ENCODE assay signal across 13 mouse cellular contexts in genomic region chr11:84562758-84563347, GRCm38 (mm10). TPM values are rescaled to one million over a fixed set of nuclear protein-coding genes. Genes with fewer than 3 reads are reported as not detected.
DNase-seq lines count a peak whose midpoint lies in the region; ATAC-seq and TF ChIP-seq lines count a peak whose summit lies in the region.
"Had no signal": no experiment of that assay in that cellular context is flagged by ENCODE, and none has a peak within 500 bp of the region (broad histone marks: within the 10 kb centered on the region; RNA-seq: fewer than 3 reads in every experiment).

No protein-coding gene starts in this region.

- no peaks in the 10 kb centered on the region for H3K9me3 ChIP-seq in ES-E14 (ENCODE audit: control insufficient read depth, insufficient read depth, low read depth, low read length)
- H3K9me3 ChIP-seq in forebrain, embryonic 13.5 days (replicated peaks), result no peaks in the 10 kb centered on the region
- no peaks in the 10 kb centered on the region for H3K9me3 ChIP-seq in midbrain, embryonic 10.5 days (replicated peaks)
- H3K9me3 ChIP-seq: heart, embryonic 13.5 days had no signal

- in situ Hi-C loops in ES-E14 (cut with MboI; ENCODE audit: low sequenced_read_pairs in 2 of 2, unreplicated experiment in 2 of 2), result no loop called here

- H3K4me1 ChIP-seq in ES-E14 (ENCODE audit: control insufficient read depth in 2 of 2, insufficient read depth in 2 of 2, low read length in 2 of 2, poor library complexity in 1 of 2), result peaks cover 0 to 2% of the 10 kb centered on the region in 2 experiments; a peak in 1 of 4 replicates
- peaks cover 21% of the 10 kb centered on the region for H3K4me1 ChIP-seq in forebrain, embryonic 13.5 days
- peaks cover 44% of the 10 kb centered on the region for H3K4me1 ChIP-seq in midbrain, embryonic 10.5 days
- H3K4me1 ChIP-seq: heart, embryonic 13.5 days had no signal

- ATAC-seq in forebrain, embryonic 13.5 days, result 0 out of 2 replicates have a peak, but pooled peaks have one; percentile 27

- H3K9ac ChIP-seq in ES-E14 (ENCODE audit: insufficient read depth, low read depth, low read length, poor library complexity, severe bottlenecking), result no peak overlapping the region
- H3K9ac ChIP-seq in forebrain, embryonic 13.5 days, result no peak overlapping the region
- H3K9ac ChIP-seq: heart, embryonic 13.5 days; liver, embryonic 14.5 days had no signal

- peaks cover 63% of the 10 kb centered on the region for H3K27me3 ChIP-seq in forebrain, embryonic 13.5 days
- peaks cover 53% of the 10 kb centered on the region for H3K27me3 ChIP-seq in midbrain, embryonic 10.5 days (ENCODE audit: low read depth, poor library complexity, severe bottlenecking)

- H3K4me2 ChIP-seq in forebrain, embryonic 13.5 days, result no peak overlapping the region
- H3K4me2 ChIP-seq: heart, embryonic 13.5 days had no signal

- H3K4me3 ChIP-seq in ES-E14 (ENCODE audit: insufficient read depth in 1 of 2, low read depth in 1 of 2, low read length in 2 of 2, poor library complexity in 1 of 2, severe bottlenecking in 1 of 2), result peak overlapping the region; percentile 4 to 35; a peak in 3 of 4 replicates
- H3K4me3 ChIP-seq in forebrain, embryonic 13.5 days, result no peak overlapping the region
- peak overlapping the region; percentile 28; the same call in 1 of the 2 replicates for H3K4me3 ChIP-seq in midbrain, embryonic 10.5 days
- H3K4me3 ChIP-seq: heart, embryonic 13.5 days had no signal

- DNase-seq in cerebellum, postnatal 14 days, result peak; percentile 58 to 60
- no peak for DNase-seq in cerebellum, adult 8-10 months
- DNase-seq in ES-E14 (ENCODE audit: low read depth, low spot score), result no peak
- DNase-seq in midbrain, embryonic 10.5 days (ENCODE audit: low spot score), result peak; percentile 48
- DNase-seq in adrenal gland, postnatal 25 days, result no peak
- no peak for DNase-seq in frontal cortex, postnatal 36 days (ENCODE audit: low spot score in 2 of 2)
- DNase-seq in natural killer cell, adult 2 months (ENCODE audit: low spot score in 2 of 2), result no peak
- DNase-seq: adrenal gland, adult 8-10 months; lung, postnatal 4 days; thymus, adult 18-20 months had no signal

- no peak overlapping the region for H3K27ac ChIP-seq in ES-E14 (ENCODE audit: insufficient read depth, low read depth, low read length, poor library complexity, severe bottlenecking)
- H3K27ac ChIP-seq in forebrain, embryonic 13.5 days, result no peak overlapping the region
- H3K27ac ChIP-seq in midbrain, embryonic 10.5 days (replicated peaks), result peak overlapping the region; percentile 75
- H3K27ac ChIP-seq: heart, embryonic 13.5 days; liver, embryonic 14.5 days had no signal

- H3K36me3 ChIP-seq in ES-E14 (ENCODE audit: control insufficient read depth, insufficient read depth, low read length, poor library complexity, severe bottlenecking), result no peaks in the 10 kb centered on the region
- H3K36me3 ChIP-seq in forebrain, embryonic 13.5 days (ENCODE audit: poor library complexity, severe bottlenecking), result no peaks in the 10 kb centered on the region
- no peaks in the 10 kb centered on the region for H3K36me3 ChIP-seq in midbrain, embryonic 10.5 days
- H3K36me3 ChIP-seq: heart, embryonic 13.5 days had no signal

- 15% methylated on average over 9 of the region's 9 CpGs for WGBS in forebrain, embryonic 13.5 days
- 14% methylated on average over 9 of the region's 9 CpGs for WGBS in midbrain, embryonic 10.5 days

TF ChIP-seq in ES-E14, 5 proteins besides CTCF, POLR2A, EP300 and RAD21:
- TF ChIP-seq ZNF384 (IDR thresholded peaks at IDR 0.05; ENCODE audit: low read depth, low read length) (no peak), CHD2 (IDR thresholded peaks at IDR 0.05; ENCODE audit: low read depth, low read length) (no peak), ZC3H11A (IDR thresholded peaks at IDR 0.05; ENCODE audit: borderline replicate concordance, low read depth, low read length) (no peak), HCFC1 (IDR thresholded peaks at IDR 0.05; ENCODE audit: borderline replicate concordance, insufficient read depth, low read length) (no peak), MAFK (IDR thresholded peaks at IDR 0.05; ENCODE audit: insufficient read depth, low read depth, low read length) (no peak)
TF ChIP-seq in ES-E14: peak in this region for 0.

RNA-seq across cellular contexts. Expression of gene Lhx1, which starts 37.5 kb away (rescaled TPM):
- total RNA-seq in ES-E14 (2012; rRNA removed), result 0.09 TPM in 1 of 2 replicates, not detected in the other
- 7.6 and 8.2 TPM in 2 replicates for polyA plus RNA-seq in forebrain, embryonic 13.5 days (2015; fragmentation: Nextera tagmentation; extraction: Ambion mirVana)
- 5.5 and 19.7 TPM in 2 replicates for polyA plus RNA-seq in midbrain, embryonic 10.5 days (2016; fragmentation: Nextera tagmentation; extraction: Ambion mirVana)
- total RNA-seq in adrenal gland, postnatal 25 days (2021), result not detected in 2 replicates
- polyA plus RNA-seq: heart, embryonic 13.5 days; liver, embryonic 14.5 days had no signal

RNA-seq across cellular contexts. Expression of gene Aatf, which starts 49.5 kb away (rescaled TPM):
- 39.5 and 55.5 TPM in 2 replicates for total RNA-seq in ES-E14 (2012; rRNA removed)
- polyA plus RNA-seq in forebrain, embryonic 13.5 days (2015; fragmentation: Nextera tagmentation; extraction: Ambion mirVana), result 51.4 and 53.4 TPM in 2 replicates
- polyA plus RNA-seq in midbrain, embryonic 10.5 days (2016; fragmentation: Nextera tagmentation; extraction: Ambion mirVana), result 56.4 and 57.8 TPM in 2 replicates
- 24.0 and 28.9 TPM in 2 replicates for total RNA-seq in adrenal gland, postnatal 25 days (2021)

Comparison
In these comparisons a context has a peak if more than half of its experiments do, and no peak if none do; other contexts are left out.
1. DNase-seq: peak in cerebellum, postnatal 14 days (2 of 2) and midbrain, embryonic 10.5 days (single experiment); none in cerebellum, adult 8-10 months (single experiment), ES-E14 (single experiment), adrenal gland, postnatal 25 days (single experiment), frontal cortex, postnatal 36 days (0 of 2) and natural killer cell, adult 2 months (0 of 2).